Mouse (Mus musculus): ENCODE measurements around the gene Btbd3.

- TF ChIP-seq CTCF (conservative IDR thresholded peaks at IDR 0.05; ENCODE audit: insufficient read depth, insufficient read length, low read depth, low read length) (no peak), POLR2A (IDR thresholded peaks at IDR 0.05; ENCODE audit: low read depth, low read length) (no peak)
These were observed 226.2 kb downstream of the Btbd3 start for GRCm38 (mm10) chr2:138482541-138482940.
